Mouse (Mus musculus) midbrain, embryonic 15.5 days (tissue): ENCODE results near the gene Slc1a4. TPM values are rescaled to one million over a fixed set of nuclear protein-coding genes. Genes with fewer than 3 reads are reported as not detected.
A peak's percentile ranks its signal among the peaks of the same experiment; 100 is the strongest.

ENCODE experiments used
- ATAC-seq: fragments of 200-750 bp; cut with Nextera tagmentation; replicated peaks from 2 replicates; pipeline ENCODE4 v1.8.0; 2017; ENCODE audit warnings: moderate TSS enrichment
- H3K27ac ChIP-seq: fragments of 300-500 bp; sonication (generic); 2 replicates; pipeline ENCODE4 v1.5.1; 2015; ENCODE audit warnings: mild to moderate bottlenecking, inconsistent platforms
- H3K27me3 ChIP-seq: fragments of 300-500 bp; sonication (generic); replicated peaks from 2 replicates; pipeline ENCODE4 v1.6.1; 2015; ENCODE audit warnings: inconsistent platforms
- H3K36me3 ChIP-seq: fragments of 300-500 bp; sonication (generic); replicated peaks from 2 replicates; pipeline ENCODE4 v1.6.1; 2015; ENCODE audit warnings: inconsistent platforms
- H3K4me1 ChIP-seq: fragments of 300-500 bp; sonication (generic); 2 replicates; pipeline ENCODE4 v1.6.1; 2015; ENCODE audit warnings: inconsistent platforms
- H3K4me2 ChIP-seq: fragments of 300-500 bp; sonication (generic); 2 replicates; pipeline ENCODE4 v1.6.1; 2015; ENCODE audit warnings: inconsistent platforms, mild to moderate bottlenecking, moderate library complexity
- H3K4me3 ChIP-seq: fragments of 300-500 bp; sonication (generic); 2 replicates; pipeline ENCODE4 v1.5.1; 2015; ENCODE audit warnings: mild to moderate bottlenecking, inconsistent platforms
- H3K9ac ChIP-seq: fragments of 300-500 bp; sonication (generic); 2 replicates; pipeline ENCODE4 v1.6.1; 2015; ENCODE audit warnings: mild to moderate bottlenecking, inconsistent platforms
- H3K9me3 ChIP-seq: fragments of 300-500 bp; sonication (generic); 2 replicates; pipeline ENCODE4 v1.6.1; 2016; ENCODE audit warnings: inconsistent platforms
- WGBS: fragments of 180-500 bp; shearing (Covaris S2); methylation state at CpG from one replicate; pipeline ENCODE4 v1.1.7; 2015; ENCODE audit warnings: mixed read lengths; 5-methylcytosine and 5-hydroxymethylcytosine counted together
- polyA plus RNA-seq: library from polyadenylated mRNA; unstranded; fragments of >200 nt; fragmentation: Nextera tagmentation; extraction: Ambion mirVana; gene quantifications from 2 replicates; pipeline ENCODE4 v1.2.1, GENCODE M21; 2015

Gene Slc1a4
- polyA plus RNA-seq, 1 experiment from 2014 or later: 60.0 TPM

DNA sequence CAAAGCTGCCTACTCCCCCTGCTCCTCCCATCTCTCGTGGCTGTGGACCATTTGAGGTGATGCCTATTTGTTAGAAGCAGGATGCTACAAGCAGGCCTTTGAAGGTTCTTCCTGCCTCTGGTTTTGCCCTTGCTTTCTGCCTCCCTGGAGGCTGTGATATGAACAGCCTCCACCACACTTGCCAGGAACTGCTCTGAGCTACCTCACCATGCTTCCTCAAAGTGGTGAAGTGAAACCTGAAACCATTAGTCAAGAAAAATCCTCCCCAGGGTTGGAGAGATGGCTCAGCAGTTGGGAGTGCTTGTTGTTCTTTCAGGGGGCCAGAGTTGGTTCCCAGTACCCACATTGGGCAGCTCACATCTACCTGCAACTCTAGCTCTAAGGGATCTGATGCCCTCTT is 9.1 kb upstream of the Slc1a4 start:
- no peak overlapping the region for H3K9ac ChIP-seq
- no peaks in the 10 kb centered on the region for H3K36me3 ChIP-seq
- H3K4me3 ChIP-seq: no peak overlapping the region
- no peak for ATAC-seq
- 65% methylated on average over 1 of the region's 1 CpGs for WGBS
- H3K4me2 ChIP-seq: no peak overlapping the region
- no peaks in the 10 kb centered on the region for H3K9me3 ChIP-seq
- no peaks in the 10 kb centered on the region for H3K27me3 ChIP-seq
- H3K4me1 ChIP-seq: no peaks in the 10 kb centered on the region
- H3K27ac ChIP-seq: no peak overlapping the region

- no peaks in the 10 kb centered on the region for H3K27me3 ChIP-seq
- no peak for ATAC-seq
- H3K4me1 ChIP-seq: 0 out of 2 replicates have a peak, but pooled peaks cover 3% of the 10 kb centered on the region
- H3K27ac ChIP-seq: no peak overlapping the region
- no peaks in the 10 kb centered on the region for H3K36me3 ChIP-seq
- H3K9ac ChIP-seq: no peak overlapping the region
- H3K4me3 ChIP-seq: no peak overlapping the region
- H3K4me2 ChIP-seq: no peak overlapping the region
- no peaks in the 10 kb centered on the region for H3K9me3 ChIP-seq
- WGBS: 85% methylated on average over 2 of the region's 2 CpGs
Measured at GRCm38 (mm10) chr11:20338703-20339102, 6.2 kb upstream of the Slc1a4 start.

DNA sequence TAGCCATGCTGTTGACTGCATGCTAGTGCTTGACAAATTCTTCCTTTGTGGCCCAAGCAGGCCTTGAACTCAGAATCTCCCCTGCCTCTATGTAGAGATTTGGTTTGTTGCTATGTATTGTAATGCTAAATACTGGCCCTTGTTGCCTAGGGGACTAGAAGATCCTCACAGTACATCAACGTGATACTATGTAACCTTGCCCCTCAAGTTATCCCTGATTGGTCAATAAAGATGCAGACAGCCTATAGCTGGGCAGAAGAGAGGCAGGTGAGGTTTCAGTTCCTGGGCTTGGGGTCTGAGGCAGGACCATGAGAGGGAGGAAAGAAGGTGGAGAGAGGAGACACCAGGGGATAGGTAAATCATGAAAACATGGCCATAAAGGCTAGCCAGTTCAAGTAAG is 1.8 kb upstream of the Slc1a4 start:
- Histone ChIP-seq H3K36me3 (no peaks in the 10 kb centered on the region), H3K27ac (0 out of 2 replicates have a peak overlapping the region, but pooled peaks have one; percentile 98), H3K9ac (no peak overlapping the region), H3K27me3 (no peaks in the 10 kb centered on the region), H3K4me1 (peaks cover 25% of the 10 kb centered on the region), H3K9me3 (no peaks in the 10 kb centered on the region), H3K4me2 (no peak overlapping the region), H3K4me3 (no peak overlapping the region)
- no peak for ATAC-seq
- WGBS: 12% methylated on average over 1 of the region's 1 CpGs

GRCm38 (mm10) chr11:20331690-20332537 is 599 bp downstream of the Slc1a4 start:
- Histone ChIP-seq H3K4me1 (peaks cover 27% of the 10 kb centered on the region), H3K27ac (peak overlapping the region; percentile 98), H3K9me3 (no peaks in the 10 kb centered on the region), H3K36me3 (no peaks in the 10 kb centered on the region), H3K9ac (peak overlapping the region; percentile 82), H3K4me3 (peak overlapping the region; percentile 84), H3K27me3 (no peaks in the 10 kb centered on the region), H3K4me2 (peak overlapping the region; percentile 86)
- peak; percentile 56; the same call in 1 of the 2 replicates for ATAC-seq
- WGBS: 1% methylated on average over 61 of the region's 61 CpGs

GRCm38 (mm10) chr11:20331027-20331689 is 1.4 kb downstream of the Slc1a4 start:
- Histone ChIP-seq H3K36me3 (no peaks in the 10 kb centered on the region), H3K4me3 (peak overlapping the region; percentile 84), H3K4me1 (peaks cover 33% of the 10 kb centered on the region), H3K9ac (peak overlapping the region; percentile 82), H3K27me3 (no peaks in the 10 kb centered on the region), H3K4me2 (peak overlapping the region; percentile 86), H3K9me3 (no peaks in the 10 kb centered on the region), H3K27ac (0 out of 2 replicates have a peak overlapping the region, but pooled peaks have one; percentile 98)
- no peak for ATAC-seq
- WGBS: 37% methylated on average over 9 of the region's 9 CpGs

GRCm38 (mm10) chr11:20329711-20330110 is 2.8 kb downstream of the Slc1a4 start:
- no peaks in the 10 kb centered on the region for H3K27me3 ChIP-seq
- no peak for ATAC-seq
- WGBS: 94% methylated on average over 5 of the region's 5 CpGs
- no peaks in the 10 kb centered on the region for H3K9me3 ChIP-seq
- no peak overlapping the region for H3K9ac ChIP-seq
- peaks cover 33% of the 10 kb centered on the region for H3K4me1 ChIP-seq
- no peak overlapping the region; the same call in 1 of the 2 replicates for H3K4me3 ChIP-seq
- H3K36me3 ChIP-seq: no peaks in the 10 kb centered on the region
- H3K4me2 ChIP-seq: peak overlapping the region; percentile 86
- H3K27ac ChIP-seq: no peak overlapping the region

- Histone ChIP-seq H3K4me3 (no peak overlapping the region), H3K27ac (no peak overlapping the region), H3K4me1 (peaks cover 30% of the 10 kb centered on the region), H3K36me3 (no peaks in the 10 kb centered on the region), H3K9ac (no peak overlapping the region), H3K9me3 (no peaks in the 10 kb centered on the region), H3K4me2 (no peak overlapping the region), H3K27me3 (no peaks in the 10 kb centered on the region)
- WGBS: 84% methylated on average over 6 of the region's 6 CpGs
- no peak for ATAC-seq
Measured at GRCm38 (mm10) chr11:20328771-20329170, 3.7 kb downstream of the Slc1a4 start.

- Histone ChIP-seq H3K4me2 (no peak overlapping the region), H3K27ac (no peak overlapping the region), H3K27me3 (no peaks in the 10 kb centered on the region), H3K4me1 (peaks cover 30% of the 10 kb centered on the region), H3K9me3 (no peaks in the 10 kb centered on the region), H3K36me3 (no peaks in the 10 kb centered on the region), H3K4me3 (no peak overlapping the region), H3K9ac (no peak overlapping the region)
- 60% methylated on average over 11 of the region's 11 CpGs for WGBS
- no peak for ATAC-seq
Measured at GRCm38 (mm10) chr11:20326328-20326995, 6.1 kb downstream of the Slc1a4 start.

- Histone ChIP-seq H3K27me3 (no peaks in the 10 kb centered on the region), H3K9ac (no peak overlapping the region), H3K36me3 (no peaks in the 10 kb centered on the region), H3K9me3 (no peaks in the 10 kb centered on the region), H3K4me1 (peaks cover 17% of the 10 kb centered on the region), H3K27ac (no peak overlapping the region), H3K4me2 (no peak overlapping the region), H3K4me3 (no peak overlapping the region)
- no peak for ATAC-seq
- WGBS: 91% methylated on average over 9 of the region's 9 CpGs
Measured at GRCm38 (mm10) chr11:20325073-20325694, 7.3 kb downstream of the Slc1a4 start.

GRCm38 (mm10) chr11:20324006-20324405 is 8.5 kb downstream of the Slc1a4 start:
- no peak for ATAC-seq
- H3K4me2 ChIP-seq: no peak overlapping the region
- 94% methylated on average over 3 of the region's 3 CpGs for WGBS
- H3K4me1 ChIP-seq: 0 out of 2 replicates have a peak, but pooled peaks cover 12% of the 10 kb centered on the region
- H3K36me3 ChIP-seq: no peaks in the 10 kb centered on the region
- no peaks in the 10 kb centered on the region for H3K9me3 ChIP-seq
- no peak overlapping the region for H3K27ac ChIP-seq
- H3K9ac ChIP-seq: no peak overlapping the region
- no peaks in the 10 kb centered on the region for H3K27me3 ChIP-seq
- no peak overlapping the region for H3K4me3 ChIP-seq

DNA sequence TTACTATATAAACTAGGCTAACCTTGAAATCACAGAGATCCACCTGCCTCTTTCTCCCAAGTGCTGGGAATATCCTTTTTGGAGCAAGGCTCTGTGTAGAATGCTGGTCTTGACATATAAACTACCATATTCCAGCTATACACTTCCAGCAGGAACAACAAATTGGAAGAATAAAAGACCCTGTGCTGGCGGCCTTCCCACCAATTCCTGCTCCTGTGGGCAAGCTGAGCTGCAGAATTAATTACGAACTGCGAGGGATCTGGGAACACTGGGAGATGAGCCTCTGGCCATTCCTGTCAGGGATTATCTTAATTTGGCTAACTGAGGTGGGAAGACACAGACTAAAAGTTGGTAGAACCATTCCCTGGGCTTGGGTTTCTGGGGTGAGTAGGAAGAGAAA is 10.1 kb downstream of the Slc1a4 start:
- no peak overlapping the region for H3K4me2 ChIP-seq

DNA sequence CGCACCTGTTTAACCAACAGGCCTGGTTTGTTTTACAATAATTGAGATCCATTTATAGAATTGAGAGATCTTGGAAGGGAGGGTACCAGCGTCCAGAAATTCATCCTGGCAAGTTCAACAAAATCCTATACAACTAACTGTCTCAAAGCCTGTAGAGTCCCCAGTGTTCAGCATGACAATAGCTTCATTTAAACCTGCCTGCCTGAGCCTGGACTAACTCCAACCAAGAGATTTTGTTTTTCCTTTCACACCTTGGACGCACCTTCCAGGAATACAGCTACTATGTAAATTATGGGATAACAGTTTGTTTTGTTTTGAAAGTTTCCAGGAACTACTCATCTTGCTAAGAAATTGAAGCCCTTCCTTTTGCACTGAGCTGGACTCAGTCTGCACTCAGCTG is 11.9 kb downstream of the Slc1a4 start:
- Histone ChIP-seq H3K4me2 (no peak overlapping the region), H3K4me1 (0 out of 2 replicates have a peak, but pooled peaks cover 4% of the 10 kb centered on the region), H3K36me3 (no peaks in the 10 kb centered on the region; the same call in 1 of the 2 replicates), H3K9ac (no peak overlapping the region), H3K9me3 (no peaks in the 10 kb centered on the region), H3K4me3 (no peak overlapping the region), H3K27ac (no peak overlapping the region), H3K27me3 (no peaks in the 10 kb centered on the region)
- 64% methylated on average over 3 of the region's 3 CpGs for WGBS
- no peak for ATAC-seq

More for the DNA sequence above, 10.1 kb downstream of the Slc1a4 start:
- Histone ChIP-seq H3K9ac (no peak overlapping the region), H3K4me1 (0 out of 2 replicates have a peak, but pooled peaks cover 12% of the 10 kb centered on the region), H3K9me3 (no peaks in the 10 kb centered on the region), H3K36me3 (no peaks in the 10 kb centered on the region), H3K4me3 (no peak overlapping the region), H3K27me3 (no peaks in the 10 kb centered on the region), H3K27ac (no peak overlapping the region)
- WGBS: 31% methylated on average over 3 of the region's 3 CpGs
- no peak for ATAC-seq
